Mouse (Mus musculus) lung, postnatal 0 days (tissue): ENCODE results near the gene Trp53rkb.

Experiments used
- CTCF ChIP-seq: IDR thresholded peaks from 2 replicates; pipeline ENCODE4 v1.5.1; 2016; ENCODE audit warnings: antibody characterized with exemption, mild to moderate bottlenecking
- EP300 ChIP-seq: IDR thresholded peaks from 2 replicates; pipeline ENCODE4 v1.6.1; 2016; ENCODE audit warnings: antibody characterized with exemption, mild to moderate bottlenecking, control low read depth

DNA sequence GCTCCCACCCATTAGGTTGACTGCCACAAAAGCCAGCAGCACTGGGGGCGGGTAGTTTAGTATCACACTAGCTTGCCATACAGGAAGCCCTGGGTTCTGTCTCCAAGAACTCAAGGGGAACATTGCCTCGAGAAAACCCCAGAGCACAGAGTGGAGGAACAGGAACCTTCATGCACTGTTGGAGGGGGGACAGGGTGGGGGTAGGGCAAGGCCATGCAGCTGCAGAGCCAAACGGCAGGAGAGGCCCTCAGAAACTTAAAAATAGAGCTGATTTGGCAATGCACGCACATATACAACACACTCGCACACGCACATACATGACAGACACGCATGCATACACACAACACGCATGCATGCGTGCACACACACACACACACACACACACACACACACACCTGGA is 46.5 kb upstream of the Trp53rkb start:
- TF ChIP-seq CTCF (no peak), EP300 (no peak)
